ENCODE assay signal across 15 mouse cellular contexts in genomic region chr4:135310371-135310770, GRCm38 (mm10). TPM values are rescaled to one million over a fixed set of nuclear protein-coding genes. Genes with fewer than 3 reads are reported as not detected.
DNase-seq lines count a peak whose midpoint lies in the region.
"Had no signal": no experiment of that assay in that cellular context is flagged by ENCODE, and none has a peak within 500 bp of the region (broad histone marks: within the 10 kb centered on the region; RNA-seq: fewer than 3 reads in every experiment).

No protein-coding gene starts in this region.

- peak; percentile 47 for DNase-seq in 3T3-L1 (ENCODE audit: low read depth, low spot score)
- DNase-seq in NIH3T3 (ENCODE audit: low read depth): peak; percentile 34
- peak; percentile 31 to 66 for DNase-seq in kidney, adult 8-10 months
- peak; percentile 63 for DNase-seq in kidney, postnatal 14 days
- no peak for DNase-seq in lung, postnatal 10 days
- DNase-seq in adrenal gland, adult 2 months: no peak
- DNase-seq in thymus, postnatal 0 days (ENCODE audit: low spot score): no peak
- DNase-seq: cerebellum, adult 11-12 months; cerebellum, postnatal 10 days; forebrain, postnatal 0 days; gastrocnemius, postnatal 36 days; heart, postnatal 36 days; layer of hippocampus, adult 9-11 months; lung, adult 2 months; thymus, postnatal 25 days had no signal

RNA-seq across cellular contexts. Expression of gene Clic4, which starts 37.8 kb away (rescaled TPM):
- total RNA-seq in adrenal gland, adult 2 months (2021): 100 to 1,000 TPM in 1 of 2 experiments, 10 to 100 TPM in 1; 80.4 to 120 TPM
- polyA plus RNA-seq in adrenal gland, adult 2 months (2012; rRNA removed): 42.2 and 42.7 TPM in 2 replicates
- 71.1 and 72.5 TPM in 2 replicates for polyA plus RNA-seq in thymus, postnatal 0 days (2015; fragmentation: Nextera tagmentation; extraction: Ambion mirVana)

RNA-seq across cellular contexts. Expression of gene Srrm1, which starts 42.8 kb away (rescaled TPM):
- total RNA-seq in adrenal gland, adult 2 months (2021): 100 to 1,000 TPM; 107 to 122 TPM
- polyA plus RNA-seq in adrenal gland, adult 2 months (2012; rRNA removed): 19.4 and 23.2 TPM in 2 replicates
- 213 and 259 TPM in 2 replicates for polyA plus RNA-seq in thymus, postnatal 0 days (2015; fragmentation: Nextera tagmentation; extraction: Ambion mirVana)

Comparison
In these comparisons a context has a peak if more than half of its experiments do, and no peak if none do; other contexts are left out.
1. DNase-seq: peak in 3T3-L1 (single experiment), NIH3T3 (single experiment), kidney, adult 8-10 months (2 of 2) and kidney, postnatal 14 days (single experiment); none in lung, postnatal 10 days (single experiment), adrenal gland, adult 2 months (single experiment) and thymus, postnatal 0 days (single experiment).